Mouse (Mus musculus) liver, adult 2 months (tissue): Measurements from ENCODE around the gene Vti1a.

ENCODE experiments used
- CTCF ChIP-seq: fragments of 200-500 bp; IDR thresholded peaks from 2 replicates; pipeline ENCODE4 v1.5.1; 2011; ENCODE audit warnings: low read depth, low read length, control low read depth
- POLR2A ChIP-seq: fragments of 200-500 bp; IDR thresholded peaks from 2 replicates; pipeline ENCODE4 v1.6.1; 2011; ENCODE audit warnings: low read length, control low read depth; ENCODE audit not compliant: insufficient read depth; ENCODE audit errors: extremely low read depth

GRCm38 (mm10) chr19:55337066-55337465 lies 21.0 kb downstream of the Vti1a start:
- no peak for TF ChIP-seq CTCF
- TF ChIP-seq POLR2A, result no peak
